Mouse (Mus musculus) liver, embryonic 11.5 days (tissue): ENCODE measurements around the gene Popdc2. TPM values are rescaled to one million over a fixed set of nuclear protein-coding genes. Genes with fewer than 3 reads are reported as not detected.

Experiments used
- ATAC-seq: fragments of 200-750 bp; cut with Nextera tagmentation; replicated peaks from 2 replicates; pipeline ENCODE4 v1.8.0; 2017; ENCODE audit warnings: moderate number of reproducible peaks, mild to moderate bottlenecking, moderate TSS enrichment, moderate library complexity; ENCODE audit not compliant: low FRiP score
- DNase-seq: peaks from one replicate; pipeline ENCODE4 v3.0.0-alpha.2; 2017; ENCODE audit warnings: low spot score
- H3K27ac ChIP-seq: fragments of 300-500 bp; sonication (generic); 2 replicates; pipeline ENCODE4 v1.5.1; 2014; ENCODE audit warnings: mild to moderate bottlenecking, low read depth, low read length, control low read depth
- H3K27me3 ChIP-seq: fragments of 300-500 bp; sonication (generic); replicated peaks from 2 replicates; pipeline ENCODE4 v1.6.1; 2014; ENCODE audit warnings: low read length, mixed read lengths; ENCODE audit not compliant: control insufficient read depth, insufficient read depth
- H3K36me3 ChIP-seq: fragments of 300-500 bp; sonication (generic); 2 replicates; pipeline ENCODE4 v1.6.1; 2014; ENCODE audit warnings: mild to moderate bottlenecking, low read length, moderate library complexity, mixed read lengths; ENCODE audit not compliant: control insufficient read depth, insufficient read depth
- H3K4me1 ChIP-seq: fragments of 300-500 bp; sonication (generic); replicated peaks from 2 replicates; pipeline ENCODE4 v1.6.1; 2014; ENCODE audit warnings: low read length, mixed read lengths; ENCODE audit not compliant: control insufficient read depth, insufficient read depth
- H3K4me2 ChIP-seq: fragments of 300-500 bp; sonication (generic); 2 replicates; pipeline ENCODE4 v1.6.1; 2014; ENCODE audit warnings: mild to moderate bottlenecking, control low read depth, moderate library complexity
- H3K4me3 ChIP-seq: fragments of 300-500 bp; sonication (generic); 2 replicates; pipeline ENCODE4 v1.5.1; 2014; ENCODE audit warnings: low read depth, low read length, control low read depth
- H3K9ac ChIP-seq: fragments of 300-500 bp; sonication (generic); 2 replicates; pipeline ENCODE4 v1.6.1; 2014; ENCODE audit warnings: low read depth, low read length, control low read depth
- H3K9me3 ChIP-seq: fragments of 300-500 bp; sonication (generic); 2 replicates; pipeline ENCODE4 v1.6.1; 2016; ENCODE audit warnings: low read length, inconsistent platforms, mixed read lengths; ENCODE audit not compliant: control insufficient read depth
- WGBS: fragments of 180-500 bp; shearing (Covaris S2); extraction: QIAGEN DNeasy Blood & Tissue Kit; methylation state at CpG from one replicate; pipeline ENCODE4 v1.1.7; 2014; 5-methylcytosine and 5-hydroxymethylcytosine counted together
- polyA plus RNA-seq: library from polyadenylated mRNA; unstranded; fragments of >200 nt; fragmentation: Nextera tagmentation; extraction: Ambion mirVana; gene quantifications from 2 replicates; pipeline ENCODE4 v1.2.1, GENCODE M21; 2014

Gene Popdc2
- polyA plus RNA-seq, 1 experiment from 2014 or later: 15.8 TPM

DNA sequence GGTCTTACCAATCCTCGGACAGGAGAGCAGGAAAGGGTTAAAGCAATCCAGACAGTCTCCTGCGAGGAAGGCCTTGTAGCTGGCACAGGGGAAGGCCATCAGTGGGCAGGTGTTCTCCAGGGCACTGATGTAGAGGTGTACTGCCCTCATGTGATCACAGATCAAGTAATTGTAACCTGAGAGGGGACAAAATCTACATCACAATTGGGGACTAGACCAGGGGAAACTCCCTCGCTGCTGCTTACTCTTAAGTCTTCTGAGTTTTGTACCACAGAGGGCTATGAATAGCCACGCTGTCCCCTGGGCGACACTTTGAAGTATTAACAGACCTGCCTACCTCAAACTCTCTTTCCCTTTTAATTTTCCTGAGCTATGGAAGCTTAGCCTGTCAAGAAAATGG, 45.6 kb downstream of the Popdc2 start:
- ATAC-seq (no peak), DNase-seq (no peak)
- WGBS: 50% methylated on average over 5 of the region's 5 CpGs
- no peak overlapping the region for H3K4me2 ChIP-seq
- H3K27ac ChIP-seq: no peak overlapping the region
- no peaks in the 10 kb centered on the region for H3K9me3 ChIP-seq
- H3K27me3 ChIP-seq: no peaks in the 10 kb centered on the region
- H3K4me1 ChIP-seq: peaks cover 15% of the 10 kb centered on the region
- no peaks in the 10 kb centered on the region for H3K36me3 ChIP-seq
- H3K9ac ChIP-seq: no peak overlapping the region
- H3K4me3 ChIP-seq: no peak overlapping the region

DNA sequence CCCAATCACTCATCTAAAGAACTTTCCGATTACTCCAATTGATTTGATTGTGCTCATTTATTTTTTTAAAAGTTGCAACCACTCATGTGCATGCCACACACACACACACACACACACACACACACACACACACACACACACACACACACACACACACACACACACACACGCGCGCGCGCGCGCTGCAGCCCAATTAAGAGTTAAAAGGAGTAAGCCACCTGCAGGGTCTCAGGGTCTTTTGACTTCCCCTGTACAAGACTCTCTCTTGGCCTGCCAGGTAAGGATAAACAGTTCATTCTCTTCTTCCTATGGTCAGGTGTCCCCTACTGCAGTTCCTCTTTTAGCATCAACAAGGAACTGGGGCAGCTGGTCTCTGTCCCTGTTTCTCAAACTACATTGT, 46.4 kb downstream of the Popdc2 start:
- Histone ChIP-seq H3K4me3 (no peak overlapping the region), H3K4me2 (no peak overlapping the region), H3K27me3 (no peaks in the 10 kb centered on the region), H3K27ac (no peak overlapping the region), H3K9me3 (no peaks in the 10 kb centered on the region), H3K4me1 (peaks cover 15% of the 10 kb centered on the region), H3K36me3 (no peaks in the 10 kb centered on the region), H3K9ac (no peak overlapping the region)
- 90% methylated on average over 8 of the region's 8 CpGs for WGBS
- ATAC-seq (no peak), DNase-seq (no peak)

DNA sequence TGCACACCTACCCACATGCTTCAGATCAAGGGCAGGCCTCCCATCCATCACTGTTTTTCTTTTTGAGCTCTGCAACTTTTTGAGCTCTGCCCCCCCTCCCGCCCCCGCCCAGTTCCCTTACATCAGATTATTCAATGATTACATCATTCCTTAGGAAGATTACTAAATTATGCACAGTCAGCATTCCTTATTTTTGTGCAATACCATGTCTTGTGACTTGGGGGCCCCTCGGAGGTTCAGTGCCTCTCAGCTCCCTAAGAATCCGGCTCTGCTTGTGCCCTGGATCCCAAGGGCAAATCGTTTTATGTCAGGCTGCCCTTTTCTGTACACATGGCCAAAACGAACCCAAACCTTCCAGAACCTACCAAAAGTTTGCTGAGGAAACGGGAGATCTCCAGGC, 52.9 kb downstream of the Popdc2 start:
- Histone ChIP-seq H3K4me1 (no peaks in the 10 kb centered on the region), H3K9me3 (no peaks in the 10 kb centered on the region), H3K4me3 (no peak overlapping the region), H3K27me3 (no peaks in the 10 kb centered on the region), H3K4me2 (no peak overlapping the region), H3K27ac (no peak overlapping the region), H3K9ac (no peak overlapping the region), H3K36me3 (no peaks in the 10 kb centered on the region)
- 79% methylated on average over 7 of the region's 7 CpGs for WGBS
- DNase-seq: no peak
- no peak for ATAC-seq

DNA sequence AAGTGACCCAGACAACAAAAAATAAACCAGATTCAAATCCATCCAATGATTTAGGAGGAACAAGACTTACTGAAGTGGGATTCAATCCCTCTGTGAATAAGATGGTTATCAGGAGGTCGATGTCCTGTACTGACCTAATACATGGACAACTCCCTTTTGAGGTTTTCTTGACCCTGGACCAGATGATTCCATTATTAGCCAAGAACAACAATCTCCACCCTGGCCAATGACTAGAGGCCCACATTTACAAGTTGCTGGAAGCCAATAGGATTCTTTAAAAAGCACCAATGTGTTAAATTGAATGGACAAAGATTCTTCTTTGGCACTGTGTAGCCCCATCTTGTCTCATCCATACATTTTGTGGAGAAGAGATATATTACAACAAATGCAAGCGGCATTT, 63.4 kb downstream of the Popdc2 start:
- Histone ChIP-seq H3K9me3 (no peaks in the 10 kb centered on the region), H3K4me1 (0 out of 2 replicates have a peak, but pooled peaks cover 4% of the 10 kb centered on the region), H3K9ac (no peak overlapping the region), H3K36me3 (no peaks in the 10 kb centered on the region), H3K4me2 (no peak overlapping the region), H3K27ac (no peak overlapping the region), H3K4me3 (no peak overlapping the region), H3K27me3 (no peaks in the 10 kb centered on the region)
- WGBS: 87% methylated on average over 2 of the region's 2 CpGs
- DNase-seq (no peak), ATAC-seq (no peak)

DNA sequence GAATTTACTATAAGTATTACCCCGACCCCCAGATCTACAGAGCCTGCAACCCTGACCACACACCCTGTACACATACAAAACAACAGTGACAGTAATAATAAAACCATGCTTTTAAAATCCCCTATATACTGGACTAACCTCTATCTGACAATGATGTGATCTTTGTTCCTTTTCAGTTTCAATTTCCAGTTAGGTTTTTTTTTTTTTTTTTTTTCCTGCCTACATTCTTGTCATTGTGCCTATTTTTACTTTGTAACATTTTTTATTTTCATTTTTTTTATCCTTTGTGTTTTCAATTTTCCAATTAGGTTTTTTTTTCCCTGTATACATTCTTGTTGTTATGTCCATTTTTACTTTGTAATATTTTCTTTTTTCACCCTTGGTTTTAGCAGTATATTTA, 63.8 kb downstream of the Popdc2 start:
- Histone ChIP-seq H3K9me3 (no peaks in the 10 kb centered on the region), H3K4me1 (0 out of 2 replicates have a peak, but pooled peaks cover 4% of the 10 kb centered on the region), H3K27me3 (no peaks in the 10 kb centered on the region), H3K9ac (no peak overlapping the region), H3K4me2 (no peak overlapping the region), H3K36me3 (no peaks in the 10 kb centered on the region), H3K27ac (no peak overlapping the region), H3K4me3 (no peak overlapping the region)
- WGBS: 86% methylated on average over 1 of the region's 1 CpGs
- DNase-seq (no peak), ATAC-seq (no peak)

Other genes with a start within 250 kb of the Popdc2 start
- gene Nr1i2, start 67.4 kb upstream of the Popdc2 start, polyA plus RNA-seq: 1.8 and 2.0 TPM in 2 replicates
- gene Maats1, start 20.1 kb upstream of the Popdc2 start, polyA plus RNA-seq: 0.05 TPM in 1 of 2 replicates, not detected in the other
- gene Cox17, start 15.2 kb upstream of the Popdc2 start, polyA plus RNA-seq: 441 and 497 TPM in 2 replicates
- gene Gm21987, start 15.2 kb upstream of the Popdc2 start, polyA plus RNA-seq: not detected in 2 replicates
- gene Pla1a, start 70.9 kb downstream of the Popdc2 start, polyA plus RNA-seq: 0.79 and 1.4 TPM in 2 replicates
- gene Adprh, start 90.5 kb downstream of the Popdc2 start, polyA plus RNA-seq: 92.0 and 92.1 TPM in 2 replicates
- gene Cd80, start 93.4 kb downstream of the Popdc2 start, polyA plus RNA-seq: 0.14 and 0.23 TPM in 2 replicates
- gene Timmdc1, start 160.5 kb downstream of the Popdc2 start, polyA plus RNA-seq: 25.1 and 28.1 TPM in 2 replicates
- gene Poglut1, start 188.0 kb downstream of the Popdc2 start, polyA plus RNA-seq: 31.0 and 34.1 TPM in 2 replicates
- 88.7 and 89.3 TPM in 2 replicates for gene Tmem39a, start 196.5 kb downstream of the Popdc2 start, polyA plus RNA-seq